Mouse (Mus musculus) monocyte, adult 2 months (primary cell): ENCODE measurements around the gene Alg1.

Source experiments
- DNase-seq, 2 experiments: peaks; one replicate each; pipeline ENCODE4 v3.0.0; 2022; ENCODE audit warnings: low spot score in 2 of 2, low read depth in 1 of 2

The Alg1 gene

GRCm38 (mm10) chr16:5232982-5233381, 439 bp upstream of the Alg1 start:
- no peak for DNase-seq

- no peak for DNase-seq
Observed at GRCm38 (mm10) chr16:5242355-5242754, 8.9 kb downstream of the Alg1 start.

GRCm38 (mm10) chr16:5242882-5243281, 9.5 kb downstream of the Alg1 start:
- DNase-seq: no peak

GRCm38 (mm10) chr16:5244411-5244810, 11.0 kb downstream of the Alg1 start:
- peak in 1 of 2 experiments; percentile 32 for DNase-seq

- DNase-seq: no peak
Observed at GRCm38 (mm10) chr16:5250891-5251290, 17.5 kb downstream of the Alg1 start.

- no peak for DNase-seq
Observed at GRCm38 (mm10) chr16:5252260-5252659, 18.8 kb downstream of the Alg1 start.

- peak; percentile 70 to 71 for DNase-seq
Observed at GRCm38 (mm10) chr16:5254346-5255025, 21.1 kb downstream of the Alg1 start.

GRCm38 (mm10) chr16:5255081-5255740, 21.8 kb downstream of the Alg1 start:
- DNase-seq: no peak

GRCm38 (mm10) chr16:5255779-5256496, 22.5 kb downstream of the Alg1 start, which contains the start of gene Eef2kmt:
Eef2kmt (minus strand) TSS chr16:5255983.
- DNase-seq: peak; percentile 96 to 99

- no peak for DNase-seq
Observed at GRCm38 (mm10) chr16:5263156-5263555, 29.7 kb downstream of the Alg1 start.

- no peak for DNase-seq
Observed at GRCm38 (mm10) chr16:5263926-5264325, 30.5 kb downstream of the Alg1 start.

- DNase-seq: no peak
Observed at GRCm38 (mm10) chr16:5271411-5272035, 38.1 kb downstream of the Alg1 start.

- DNase-seq: no peak
Observed at GRCm38 (mm10) chr16:5272371-5272770, 39.0 kb downstream of the Alg1 start.

- no peak for DNase-seq
Observed at GRCm38 (mm10) chr16:5279571-5280222, 46.3 kb downstream of the Alg1 start.

GRCm38 (mm10) chr16:5282686-5283085, 49.3 kb downstream of the Alg1 start:
- DNase-seq: no peak

- DNase-seq: no peak
Observed at GRCm38 (mm10) chr16:5285376-5285775, 52.0 kb downstream of the Alg1 start.
